Mouse (Mus musculus): ENCODE data around the gene Fmnl1.

The Fmnl1 gene

GRCm38 (mm10) chr11:103170494-103171285, at the start of gene Fmnl1:
Gene Fmnl1 (plus strand): TSS chr11:103171107.
- no peak for DNase-seq (ENCODE audit: low spot score in 2 of 2)

- no peak for DNase-seq (ENCODE audit: low spot score in 2 of 2)
These were observed 39.0 kb upstream of the Fmnl1 start, which contains the start of gene Hexim2 for GRCm38 (mm10) chr11:103131701-103132575. Gene Hexim2 (plus strand): TSS chr11:103132429.

- DNase-seq (ENCODE audit: low spot score in 2 of 2) = peak; percentile 100
These were observed 38.1 kb upstream of the Fmnl1 start for GRCm38 (mm10) chr11:103132576-103133455.

GRCm38 (mm10) chr11:103133456-103134185, 37.3 kb upstream of the Fmnl1 start:
- no peak for DNase-seq (ENCODE audit: low spot score in 2 of 2)

- DNase-seq (ENCODE audit: low spot score in 2 of 2) = no peak
These were observed 36.7 kb upstream of the Fmnl1 start for GRCm38 (mm10) chr11:103134221-103134620.

- no peak for DNase-seq (ENCODE audit: low spot score in 2 of 2)
These were observed 34.8 kb upstream of the Fmnl1 start for GRCm38 (mm10) chr11:103136039-103136577.

- no peak for DNase-seq (ENCODE audit: low spot score in 2 of 2)
These were observed 30.8 kb upstream of the Fmnl1 start for GRCm38 (mm10) chr11:103139951-103140762.

- DNase-seq (ENCODE audit: low spot score in 2 of 2) = no peak
These were observed 30.2 kb upstream of the Fmnl1 start for GRCm38 (mm10) chr11:103140763-103141100.

- no peak for DNase-seq (ENCODE audit: low spot score in 2 of 2)
These were observed 29.6 kb upstream of the Fmnl1 start for GRCm38 (mm10) chr11:103141101-103141943.

GRCm38 (mm10) chr11:103141944-103142255, 29.0 kb upstream of the Fmnl1 start:
- no peak for DNase-seq (ENCODE audit: low spot score in 2 of 2)

- peak; percentile 66 to 79 for DNase-seq (ENCODE audit: low spot score in 2 of 2)
These were observed 28.3 kb upstream of the Fmnl1 start for GRCm38 (mm10) chr11:103142441-103143182.

GRCm38 (mm10) chr11:103144309-103145285, 26.3 kb upstream of the Fmnl1 start:
- no peak for DNase-seq (ENCODE audit: low spot score in 2 of 2)

- no peak for DNase-seq (ENCODE audit: low spot score in 2 of 2)
These were observed 24.5 kb upstream of the Fmnl1 start for GRCm38 (mm10) chr11:103146386-103146785.

- DNase-seq (ENCODE audit: low spot score in 2 of 2) = no peak
These were observed 23.1 kb upstream of the Fmnl1 start for GRCm38 (mm10) chr11:103147766-103148165.

- DNase-seq (ENCODE audit: low spot score in 2 of 2) = no peak
These were observed 21.1 kb upstream of the Fmnl1 start for GRCm38 (mm10) chr11:103149771-103150170.

GRCm38 (mm10) chr11:103158621-103159478, 12.1 kb upstream of the Fmnl1 start:
- peak; percentile 92 to 94 for DNase-seq (ENCODE audit: low spot score in 2 of 2)
